Mouse (Mus musculus): ENCODE results near the gene Ehd4. TPM values are rescaled to one million over a fixed set of nuclear protein-coding genes. Genes with fewer than 3 reads are reported as not detected.

Ehd4 gene
- polyA plus RNA-seq, 1 experiment from 2014 or later, result 17.2 TPM

Other genes with a start within 250 kb of the Ehd4 start
- 5.6 and 6.0 TPM in 2 replicates for gene Mapkbp1, start 181.9 kb downstream of the Ehd4 start, polyA plus RNA-seq (2016; fragmentation: Nextera tagmentation; extraction: Ambion mirVana)
- gene Jmjd7, start 127.1 kb downstream of the Ehd4 start, polyA plus RNA-seq (2016; fragmentation: Nextera tagmentation; extraction: Ambion mirVana), result 22.2 and 22.4 TPM in 2 replicates
- gene Gm28042, start 127.1 kb downstream of the Ehd4 start, polyA plus RNA-seq (2016; fragmentation: Nextera tagmentation; extraction: Ambion mirVana), result 5.5 and 6.1 TPM in 2 replicates
- 5.0 and 6.3 TPM in 2 replicates for gene Pla2g4b, start 121.2 kb downstream of the Ehd4 start, polyA plus RNA-seq (2016; fragmentation: Nextera tagmentation; extraction: Ambion mirVana)
- 0.14 and 0.35 TPM in 2 replicates for gene Pla2g4e, start 90.7 kb upstream of the Ehd4 start, polyA plus RNA-seq (2016; fragmentation: Nextera tagmentation; extraction: Ambion mirVana)
- gene Pla2g4d, start 134.6 kb upstream of the Ehd4 start, polyA plus RNA-seq (2016; fragmentation: Nextera tagmentation; extraction: Ambion mirVana), result not detected in 2 replicates
- 0.09 TPM in 1 of 2 replicates, not detected in the other for gene Pla2g4f, start 159.6 kb upstream of the Ehd4 start, polyA plus RNA-seq (2016; fragmentation: Nextera tagmentation; extraction: Ambion mirVana)
- gene Vps39, start 198.5 kb upstream of the Ehd4 start, polyA plus RNA-seq (2016; fragmentation: Nextera tagmentation; extraction: Ambion mirVana), result 44.0 and 46.6 TPM in 2 replicates
- gene Ganc, start 249.3 kb upstream of the Ehd4 start, polyA plus RNA-seq (2016; fragmentation: Nextera tagmentation; extraction: Ambion mirVana), result 9.0 and 10.1 TPM in 2 replicates
- gene Tmem87a, start 249.5 kb upstream of the Ehd4 start, polyA plus RNA-seq (2016; fragmentation: Nextera tagmentation; extraction: Ambion mirVana), result 7.3 and 8.2 TPM in 2 replicates

Data from hindbrain, embryonic 12.5 days (tissue).